Mouse (Mus musculus): ENCODE data around the gene Pip4k2b.
"Not testable (repeated sequence)": the region's sequence is repeated elsewhere in the genome, so short reads cannot be mapped to it uniquely, and the experiment has no call there.

Gene Pip4k2b

GRCm38 (mm10) chr11:97714784-97715760 lies 29.4 kb downstream of the Pip4k2b start:
- CTCF ChIA-PET = interaction anchor here (0.6 kb wide), 1 partner anchor 23 kb away, joined by 5 read pairs; no protein-coding TSS in a partner anchor

- CTCF ChIA-PET = interaction anchor here (0.6 kb wide), 1 partner anchor 56 kb away, joined by 3 read pairs; no protein-coding TSS in a partner anchor
Measured at GRCm38 (mm10) chr11:97714356-97714755, 30.1 kb downstream of the Pip4k2b start.

- CTCF ChIA-PET = interaction anchor here (0.6 kb wide), 1 partner anchor 57 kb away, joined by 3 read pairs; no protein-coding TSS in a partner anchor
Measured at GRCm38 (mm10) chr11:97713896-97714295, 30.6 kb downstream of the Pip4k2b start.

GRCm38 (mm10) chr11:97712286-97712685 lies 32.2 kb downstream of the Pip4k2b start:
- CTCF ChIA-PET = no interaction called here

DNA sequence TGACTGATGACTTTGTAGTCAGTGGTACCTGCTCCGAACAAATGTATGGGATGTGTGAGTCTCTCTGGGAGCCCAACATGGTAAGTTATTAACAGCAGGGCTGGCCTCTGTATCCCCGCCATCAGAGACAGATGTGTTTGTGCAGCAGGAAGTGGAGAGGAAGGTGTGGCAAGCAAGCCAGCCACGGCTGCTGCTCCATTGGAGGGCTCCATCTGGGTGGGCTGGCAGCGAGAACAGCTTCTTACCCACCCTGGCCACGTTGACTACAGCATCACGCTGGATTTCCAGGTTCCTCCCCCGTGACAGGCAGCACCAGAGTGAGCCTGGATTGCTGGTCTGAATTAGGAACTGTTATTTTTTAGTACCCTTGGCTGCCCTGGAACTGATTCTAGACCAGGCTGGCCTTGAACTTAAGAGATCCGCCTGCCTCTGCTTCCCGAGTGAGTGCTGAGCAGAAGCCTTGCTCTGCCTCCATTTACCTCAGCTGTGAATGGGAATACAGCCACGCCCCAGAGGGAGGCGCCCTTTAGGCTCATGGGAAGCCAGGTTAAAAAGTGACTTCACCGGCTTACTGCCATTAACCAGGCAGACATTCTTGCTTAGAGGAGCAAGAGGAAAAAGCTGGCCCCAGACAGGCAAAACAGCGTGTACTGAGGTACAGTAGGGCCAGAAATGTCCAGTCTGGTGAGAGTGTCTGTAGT lies 33.2 kb downstream of the Pip4k2b start:
- CTCF ChIA-PET = no interaction called here

- CTCF ChIA-PET = not testable (repeated sequence)
Measured at GRCm38 (mm10) chr11:97710067-97710466, 34.4 kb downstream of the Pip4k2b start.

DNA sequence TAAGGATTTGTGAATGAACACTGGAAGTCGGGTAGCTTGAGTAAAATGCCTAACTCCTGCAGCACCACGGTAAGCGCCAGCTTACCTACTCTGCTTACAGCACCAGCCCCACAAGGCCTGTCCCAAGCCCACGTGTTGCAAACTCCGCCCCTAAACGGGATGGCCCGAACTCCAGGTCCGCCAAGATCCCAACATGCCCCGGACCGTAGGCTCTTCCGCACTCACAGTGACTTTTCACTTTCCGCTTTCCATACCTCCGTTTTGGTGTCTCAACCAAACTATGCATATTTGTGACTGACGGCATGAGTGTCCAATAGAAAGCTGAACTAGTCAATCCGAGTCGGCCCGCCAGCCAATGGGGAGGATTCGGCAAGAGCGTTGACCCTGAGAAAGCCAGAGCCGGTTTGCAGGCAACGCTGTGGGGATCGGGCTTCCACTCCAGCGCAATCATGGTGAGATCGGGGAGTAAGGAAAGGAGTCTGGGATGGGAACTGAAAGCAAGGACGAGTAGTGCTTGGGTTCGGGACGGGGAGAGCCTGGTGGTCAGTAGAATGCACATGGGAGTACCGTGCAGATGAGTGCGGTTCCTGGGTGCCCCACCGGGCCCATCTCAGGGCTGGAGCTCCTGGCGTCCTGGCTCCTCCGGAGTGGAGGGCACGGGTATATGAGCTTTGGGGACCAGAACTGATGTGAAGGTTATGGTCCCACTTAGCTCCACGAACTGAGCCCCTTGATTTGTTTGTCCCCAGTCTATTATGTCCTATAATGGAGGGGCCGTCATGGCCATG lies 41.3 kb downstream of the Pip4k2b start, which contains the start of gene Psmb3:
Gene Psmb3, plus strand, starts transcription at position 361 of the 788 bp plus-strand sequence.
- CTCF ChIA-PET = interaction anchor here (0.6 kb wide), 1 partner anchor 338 kb away, joined by 3 read pairs; no protein-coding TSS in a partner anchor

- CTCF ChIA-PET = interaction anchor here (0.7 kb wide), 1 partner anchor 83 kb away, joined by 3 read pairs; no protein-coding TSS in a partner anchor
Measured at GRCm38 (mm10) chr11:97702393-97702745, 42.1 kb downstream of the Pip4k2b start.

DNA sequence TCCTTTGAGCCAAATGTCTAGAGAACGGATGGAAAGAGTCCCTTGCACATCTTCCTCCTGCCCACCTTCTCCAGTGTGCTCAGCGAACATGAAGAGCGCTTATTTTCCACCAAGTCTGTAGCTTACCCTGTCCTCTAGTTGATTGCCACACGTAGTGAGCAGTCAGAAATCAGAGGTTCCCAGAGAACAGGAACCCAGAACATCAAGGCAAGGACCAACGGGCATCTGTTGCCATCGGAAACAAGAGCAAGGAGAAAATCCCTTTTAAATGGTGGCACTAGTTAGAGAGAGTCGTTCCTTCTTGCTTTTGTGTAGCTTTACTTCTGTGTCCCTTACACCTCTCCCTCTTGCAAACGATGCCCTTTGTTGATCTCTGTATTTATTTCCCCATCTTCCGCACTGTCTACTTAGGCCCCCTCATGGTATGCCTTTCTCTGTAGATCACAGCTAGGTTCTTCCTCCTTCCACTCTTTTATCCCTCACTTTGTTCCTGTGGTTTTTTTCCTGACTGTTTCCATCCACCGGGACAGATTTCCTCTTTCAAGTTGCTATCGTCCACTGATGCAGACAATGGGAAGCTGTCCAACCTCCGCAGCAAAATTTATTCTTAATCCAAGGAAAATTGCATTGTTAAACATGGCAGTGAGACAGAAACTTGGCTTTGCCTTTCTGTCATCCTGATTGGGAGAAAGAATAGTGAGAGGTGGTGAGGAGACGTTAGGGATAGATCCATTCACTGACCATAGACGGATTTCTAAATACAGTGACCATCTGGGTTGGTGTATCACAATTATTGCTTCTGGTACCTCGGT lies 42.7 kb downstream of the Pip4k2b start:
- CTCF ChIA-PET = interaction anchor here (0.7 kb wide), 1 partner anchor 83 kb away, joined by 3 read pairs; no protein-coding TSS in a partner anchor

DNA sequence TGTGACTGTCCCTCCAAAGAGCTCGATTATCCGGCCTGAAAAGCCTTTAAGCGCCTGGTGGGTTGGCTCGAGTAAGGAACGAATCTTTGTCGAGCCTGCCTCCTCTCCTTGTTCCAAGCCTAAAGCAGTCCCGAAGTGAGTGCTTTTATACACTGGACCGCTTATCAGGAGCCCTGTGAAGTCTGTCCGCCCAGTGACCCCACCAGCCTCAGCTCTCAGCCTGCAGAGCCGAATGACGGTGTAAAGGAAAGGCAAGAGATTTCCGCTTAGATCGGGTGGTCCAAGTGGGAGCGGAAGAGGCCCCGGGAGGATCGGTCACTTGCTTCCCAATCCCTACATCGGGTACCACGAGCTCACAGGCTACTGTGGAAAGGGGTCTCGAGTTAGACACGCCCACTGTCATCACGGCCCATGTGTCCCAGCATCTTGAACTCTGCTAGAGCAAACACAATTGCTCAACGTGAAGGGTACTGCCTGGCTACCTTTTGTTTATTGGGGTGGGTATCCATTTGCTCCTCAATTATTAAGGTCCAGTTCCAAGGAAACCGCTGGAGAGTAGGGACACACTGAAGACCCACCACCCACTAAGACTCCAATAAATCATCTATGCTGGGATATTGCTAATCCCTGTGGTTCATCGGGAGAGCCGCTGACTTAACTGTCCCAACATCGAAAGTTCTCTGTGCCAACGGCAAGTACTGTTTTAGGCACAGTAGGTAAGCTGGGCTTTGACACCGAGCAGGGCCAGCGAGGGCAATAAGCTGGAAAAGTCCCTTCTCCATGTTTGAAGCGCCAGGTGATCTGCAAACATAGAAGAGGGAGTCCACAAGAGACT lies 43.5 kb downstream of the Pip4k2b start:
- CTCF ChIA-PET = interaction anchor here (0.6 kb wide), 1 partner anchor 1055 kb away, joined by 9 read pairs; no protein-coding TSS in a partner anchor

- CTCF ChIA-PET = interaction anchor here (0.6 kb wide), 1 partner anchor 1054 kb away, joined by 9 read pairs; no protein-coding TSS in a partner anchor
Measured at GRCm38 (mm10) chr11:97700003-97700745, 44.3 kb downstream of the Pip4k2b start, which contains the start of gene Pcgf2. Gene Pcgf2 (minus strand): TSS chr11:97700497.

DNA sequence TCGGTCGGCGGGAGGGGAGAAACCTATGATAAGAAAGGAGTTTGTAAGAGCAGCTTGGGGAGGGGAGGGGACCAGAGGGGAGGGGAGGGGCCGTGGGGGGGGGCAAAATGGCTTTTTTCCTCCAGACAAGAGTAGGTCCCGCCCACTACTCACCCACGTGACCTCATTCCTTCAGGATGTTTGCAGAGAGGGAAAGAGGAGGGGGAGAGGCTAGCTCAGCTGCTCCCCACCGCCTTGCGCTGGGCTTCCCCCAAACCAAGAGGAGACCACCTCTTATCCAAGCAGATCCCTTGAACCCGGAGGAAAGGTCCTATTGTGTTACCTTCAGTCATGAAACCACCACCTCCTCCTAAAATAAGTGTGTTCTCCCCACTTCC lies 44.9 kb downstream of the Pip4k2b start:
- CTCF ChIA-PET = interaction anchor here (1.5 kb wide), 1 partner anchor 17 kb away, joined by 3 read pairs; no protein-coding TSS in a partner anchor

- CTCF ChIA-PET = interaction anchor here (0.5 to 1.5 kb wide), 2 partner anchors 17 to 51 kb away, joined by 3 to 5 read pairs; no protein-coding TSS in a partner anchor
Measured at GRCm38 (mm10) chr11:97698741-97699611, 45.5 kb downstream of the Pip4k2b start.

GRCm38 (mm10) chr11:97697891-97698529 lies 46.5 kb downstream of the Pip4k2b start:
- CTCF ChIA-PET = interaction anchor here (0.6 to 1.5 kb wide), 2 partner anchors 16 to 83 kb away, joined by 3 read pairs; no protein-coding TSS in a partner anchor

GRCm38 (mm10) chr11:97697199-97697890 lies 47.2 kb downstream of the Pip4k2b start:
- CTCF ChIA-PET = interaction anchor here (0.6 kb wide), 1 partner anchor 84 kb away, joined by 3 read pairs; no protein-coding TSS in a partner anchor

DNA sequence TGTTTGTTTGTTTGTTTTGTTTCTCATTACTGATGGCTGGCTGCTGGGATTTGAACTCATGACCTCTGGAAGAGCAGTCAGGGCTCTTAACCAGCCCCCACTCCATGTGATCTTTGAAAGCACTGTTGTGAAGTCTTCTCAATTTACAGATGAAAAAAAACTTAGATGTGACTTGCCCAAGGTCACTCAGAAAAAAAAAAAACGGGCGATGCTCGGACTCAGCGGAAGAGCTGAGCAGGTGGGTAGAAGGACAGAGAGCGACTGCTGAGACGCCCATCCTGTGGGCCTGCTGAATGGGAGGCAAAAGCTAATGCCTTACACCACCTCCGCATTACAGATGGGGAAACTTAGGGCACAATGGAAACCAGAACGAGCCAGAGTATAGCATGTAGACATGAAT lies 47.8 kb downstream of the Pip4k2b start:
- CTCF ChIA-PET = no interaction called here

Measured in spleen, embryonic (tissue).